Mouse (Mus musculus) cerebellum, adult 11 months (tissue): Measurements from ENCODE around the gene Galnt9.

Source experiments
- DNase-seq: peaks from one replicate; pipeline ENCODE4 v3.0.0; 2022

The Galnt9 gene

DNA sequence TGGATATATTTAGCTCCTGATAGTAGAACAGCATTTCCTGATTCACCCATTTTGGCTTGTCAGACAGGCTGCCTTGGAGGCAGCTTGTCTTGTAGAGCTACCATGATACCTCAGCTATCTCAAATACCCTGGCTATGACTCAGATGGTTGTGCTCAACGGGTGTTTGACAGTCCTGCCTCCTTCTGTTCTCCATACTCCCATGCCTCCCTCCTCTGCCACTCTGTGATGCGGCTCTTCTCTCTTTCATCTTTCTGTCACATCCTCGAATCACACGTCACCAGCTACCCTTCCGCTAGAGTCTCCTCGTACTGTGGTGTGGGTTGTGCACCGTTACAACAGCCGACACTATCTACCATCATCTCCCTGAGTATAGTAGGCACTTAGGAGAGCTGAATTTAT lies 50.3 kb downstream of the Galnt9 start:
- no peak for DNase-seq

DNA sequence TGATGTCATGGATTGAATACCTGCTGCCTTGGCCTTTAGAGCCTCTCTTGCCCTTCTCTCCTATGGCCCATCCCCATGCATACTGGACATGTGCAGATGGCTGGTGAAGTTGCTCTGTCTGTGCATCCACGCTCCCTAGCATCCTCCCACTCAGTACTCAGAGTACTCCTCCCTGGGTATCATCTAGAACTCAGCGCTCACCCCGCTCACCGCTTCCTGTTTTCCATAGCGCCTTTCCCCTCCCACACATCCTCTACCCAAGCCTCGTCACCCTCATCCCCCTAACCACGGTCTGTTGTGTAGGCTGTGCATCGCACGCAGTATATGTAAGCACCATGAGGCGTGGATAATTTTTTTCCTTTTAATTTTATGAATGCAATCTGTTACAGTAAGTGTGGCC lies 51.2 kb downstream of the Galnt9 start:
- no peak for DNase-seq

DNA sequence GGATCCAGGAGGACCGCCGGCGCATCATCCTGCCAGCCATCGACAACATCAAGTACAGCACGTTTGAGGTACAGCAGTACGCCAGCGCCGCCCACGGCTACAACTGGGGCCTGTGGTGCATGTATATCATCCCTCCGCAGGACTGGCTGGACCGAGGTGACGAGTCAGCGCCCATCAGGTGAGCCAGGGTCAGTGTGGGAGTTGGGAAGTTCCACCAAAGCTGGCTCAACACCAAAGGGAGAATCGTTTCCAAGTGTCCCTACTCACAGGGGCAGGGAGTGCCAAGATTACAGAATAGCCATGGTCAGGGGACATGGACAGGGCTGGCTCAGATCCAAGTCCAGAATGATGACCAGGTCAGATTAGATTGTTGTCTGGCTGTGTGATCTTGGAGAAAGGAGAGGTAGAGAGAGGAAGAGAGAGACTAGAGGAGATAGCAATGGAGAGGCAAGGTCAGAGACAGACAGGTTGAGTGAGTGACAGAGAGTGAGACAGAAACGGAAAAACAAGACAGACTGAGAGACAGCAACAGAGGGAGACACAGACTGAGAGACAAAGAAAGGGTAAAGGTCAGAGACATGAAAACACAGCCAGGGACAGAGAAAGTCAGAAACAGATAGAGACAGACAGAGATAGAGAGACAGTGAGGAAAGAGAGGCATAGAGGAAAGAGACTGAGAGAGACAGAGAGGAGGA lies 52.1 kb downstream of the Galnt9 start:
- DNase-seq: no peak

DNA sequence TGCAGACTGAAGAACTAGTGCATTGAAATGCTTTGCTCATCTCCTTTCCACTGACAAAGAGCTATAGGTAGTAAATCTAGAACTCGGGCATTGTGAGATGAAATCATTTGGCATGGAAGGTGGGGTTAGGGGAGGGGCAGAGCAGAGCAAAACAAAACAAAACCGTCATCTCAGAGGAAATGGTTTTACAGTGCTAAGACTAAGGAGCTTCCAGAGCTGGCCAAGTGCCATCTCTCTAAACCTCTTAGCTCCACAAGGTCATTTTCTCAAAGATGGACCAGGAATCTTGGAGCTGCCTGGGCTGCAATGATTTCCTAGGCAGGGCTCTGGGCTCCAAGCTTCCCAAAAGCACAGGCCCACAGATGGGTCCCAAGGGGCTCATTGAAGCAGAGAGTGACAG lies 53.3 kb downstream of the Galnt9 start:
- no peak for DNase-seq

DNA sequence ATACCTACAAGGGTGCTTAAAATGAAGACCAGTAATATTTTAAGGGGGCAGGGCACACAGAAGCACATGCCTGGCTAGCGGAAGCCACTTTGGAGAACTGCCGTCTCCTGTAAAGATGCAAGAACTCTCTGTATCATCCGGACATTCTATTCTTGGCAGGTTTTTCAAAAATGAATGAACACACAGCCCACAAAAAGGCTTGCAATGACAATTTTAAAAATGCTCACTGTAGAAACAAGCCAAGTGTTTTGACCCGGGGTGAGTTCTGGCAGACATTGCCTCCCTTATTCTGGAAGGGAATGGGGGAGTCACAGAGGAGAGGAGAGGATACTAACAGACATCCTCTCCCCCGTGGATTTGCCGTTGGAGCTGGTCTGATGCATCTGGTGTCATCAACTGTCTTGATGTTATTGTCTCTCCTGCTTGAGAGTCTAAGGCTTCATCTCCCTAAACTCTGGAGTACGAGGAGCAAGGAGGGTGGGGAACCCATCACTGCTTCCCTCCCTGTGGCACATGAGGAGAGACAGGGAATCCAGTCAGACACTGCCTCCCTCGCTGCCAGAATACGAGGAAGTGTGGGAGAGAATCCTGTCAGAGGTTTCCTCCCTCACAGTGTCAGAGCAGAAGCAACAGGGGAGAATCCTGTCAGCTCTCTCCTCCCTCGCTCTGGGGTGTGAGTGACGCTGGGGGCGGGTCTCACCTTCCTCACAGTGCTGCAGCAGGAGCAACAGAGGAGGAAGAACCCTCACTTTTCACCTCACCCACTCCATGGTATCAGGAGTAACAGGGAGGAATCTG lies 54.3 kb downstream of the Galnt9 start:
- no peak for DNase-seq

DNA sequence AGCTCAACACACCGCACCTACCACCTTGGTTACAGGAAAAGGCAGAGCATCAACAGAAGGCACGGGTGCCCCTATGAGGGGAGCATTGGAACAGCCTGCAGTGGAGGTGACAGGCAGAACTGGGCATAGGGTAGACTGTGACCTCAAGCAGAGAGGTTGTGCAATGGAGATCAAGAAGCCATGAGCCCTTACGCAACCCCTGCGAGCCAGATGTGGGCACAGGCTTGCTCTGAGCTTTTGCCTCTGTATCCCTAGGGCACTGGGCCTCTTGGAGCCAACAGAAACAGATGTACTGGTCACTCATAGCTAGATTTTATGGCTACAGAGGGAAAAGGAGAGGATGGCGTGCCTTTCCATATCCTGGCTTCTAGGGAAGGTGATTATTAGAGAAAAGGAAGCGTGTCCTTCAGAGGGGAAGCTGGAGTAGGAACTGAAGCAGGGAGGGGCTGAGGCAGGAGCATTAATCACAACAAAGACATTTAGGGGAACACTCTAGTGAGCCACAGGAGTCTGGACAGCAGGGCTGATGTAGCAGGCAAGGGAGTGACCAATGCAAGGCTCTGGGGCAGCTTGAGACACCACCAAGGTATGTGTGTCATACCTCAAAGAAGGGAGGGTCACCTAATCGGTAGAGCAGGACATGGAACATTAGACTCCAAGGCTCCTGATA lies 59.0 kb downstream of the Galnt9 start:
- DNase-seq: no peak

DNA sequence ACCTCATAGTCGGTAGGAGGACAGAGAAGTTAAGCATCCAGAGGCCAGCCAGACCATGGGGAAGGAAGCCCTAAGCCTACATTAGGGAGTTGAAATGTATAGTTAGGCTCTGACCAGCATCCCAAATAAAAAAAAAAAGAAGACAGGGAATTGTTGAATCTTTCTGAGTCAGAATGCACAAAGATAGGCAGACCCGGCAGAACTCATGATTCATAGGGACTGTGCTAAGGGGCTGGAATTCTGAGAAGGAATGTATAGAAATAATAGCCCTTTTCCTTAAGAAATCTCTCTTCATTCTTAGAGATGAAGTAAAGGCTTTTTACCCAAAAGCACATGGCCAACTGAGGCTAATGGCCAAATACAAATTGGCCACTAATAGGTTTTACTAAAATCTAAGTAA lies 60.2 kb downstream of the Galnt9 start:
- no peak for DNase-seq

DNA sequence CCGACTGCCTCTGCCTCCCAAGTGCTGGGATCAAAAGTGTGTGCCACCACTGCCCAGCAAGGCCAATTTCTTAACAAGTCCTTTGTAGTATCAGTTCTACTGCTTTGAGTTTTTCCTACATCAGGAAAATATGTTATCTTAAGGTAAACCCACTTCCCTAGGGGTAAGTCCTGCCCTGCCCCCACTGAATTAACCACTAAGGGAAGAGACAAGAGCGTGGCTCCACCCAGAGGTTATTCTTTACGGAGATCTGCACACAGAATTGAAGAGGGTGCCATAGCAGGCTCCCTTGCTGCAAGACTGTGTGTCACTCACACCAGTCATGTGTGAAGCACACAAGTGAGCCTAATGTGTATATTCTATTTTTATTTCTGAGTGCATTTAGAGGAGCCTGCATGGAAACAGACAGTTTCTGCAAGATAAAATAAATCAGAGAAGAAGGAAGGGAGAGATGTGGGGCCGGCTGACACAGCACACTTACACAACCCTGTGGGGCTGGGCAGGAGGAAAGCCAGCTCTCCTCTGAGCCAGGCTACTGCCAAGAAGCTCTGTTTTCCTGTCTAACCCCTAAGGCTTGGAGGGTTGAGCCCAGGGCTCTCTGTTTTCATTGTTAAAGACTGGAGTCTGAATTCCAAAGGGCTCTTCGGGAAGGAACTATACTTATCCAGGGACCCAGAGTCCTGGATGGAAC lies 61.5 kb downstream of the Galnt9 start:
- no peak for DNase-seq

DNA sequence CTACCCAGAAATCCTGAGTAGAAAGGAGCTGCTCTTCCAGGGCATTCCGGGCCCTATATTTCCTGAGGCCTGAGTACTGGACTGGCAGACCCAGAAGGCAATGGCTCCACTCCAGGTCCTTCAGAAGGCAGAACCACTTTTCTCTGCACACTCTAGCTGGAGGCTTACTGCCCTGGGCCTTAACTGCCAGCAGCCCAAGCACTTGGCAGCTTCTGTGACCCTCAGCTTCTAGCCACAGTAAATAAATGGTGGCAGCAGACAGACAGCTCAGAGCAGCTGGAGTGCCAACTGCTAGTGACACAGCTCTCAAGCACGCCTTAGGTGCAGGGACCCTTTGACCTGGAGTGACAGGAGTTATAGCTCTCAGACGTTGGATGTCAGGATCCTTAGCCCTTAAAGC lies 63.6 kb downstream of the Galnt9 start:
- DNase-seq: no peak

DNA sequence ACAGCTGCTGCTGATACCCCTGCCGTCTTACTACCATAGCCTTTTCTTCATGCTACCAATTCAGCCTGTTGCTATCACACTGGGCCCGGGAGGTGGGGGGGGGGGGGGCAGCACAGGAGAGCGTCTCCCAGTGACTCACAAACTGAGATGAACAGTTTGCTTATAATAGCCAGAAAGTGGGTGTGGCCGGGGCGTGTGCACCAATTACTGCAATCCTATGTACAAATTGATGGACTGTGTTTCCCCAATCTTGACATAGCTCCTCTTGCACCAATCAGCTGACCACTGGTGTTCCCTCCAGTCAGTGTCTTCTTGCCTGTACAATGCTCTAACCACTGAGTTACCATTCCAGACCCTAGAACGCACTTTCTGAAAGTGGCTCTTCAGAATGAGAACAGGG lies 64.2 kb downstream of the Galnt9 start:
- no peak for DNase-seq

DNA sequence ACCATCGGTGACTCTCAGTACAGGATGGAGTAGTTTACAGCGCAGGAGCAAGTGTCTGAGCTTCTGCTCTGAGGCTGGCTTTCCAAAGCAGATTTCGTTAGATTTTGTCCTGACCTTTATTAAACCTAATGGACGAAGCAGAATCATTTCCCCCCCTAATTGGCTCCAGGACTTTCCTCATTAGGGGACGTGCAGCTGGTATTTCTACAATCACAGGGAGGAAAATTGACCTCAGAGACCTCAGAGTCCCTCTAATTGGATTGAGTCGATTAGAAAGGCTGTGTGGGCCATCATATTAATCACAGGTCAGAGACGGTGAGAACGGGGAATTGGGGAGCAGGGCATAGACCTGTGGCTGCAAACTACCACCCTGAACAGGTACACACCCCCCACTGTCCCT lies 64.8 kb downstream of the Galnt9 start:
- DNase-seq: no peak

DNA sequence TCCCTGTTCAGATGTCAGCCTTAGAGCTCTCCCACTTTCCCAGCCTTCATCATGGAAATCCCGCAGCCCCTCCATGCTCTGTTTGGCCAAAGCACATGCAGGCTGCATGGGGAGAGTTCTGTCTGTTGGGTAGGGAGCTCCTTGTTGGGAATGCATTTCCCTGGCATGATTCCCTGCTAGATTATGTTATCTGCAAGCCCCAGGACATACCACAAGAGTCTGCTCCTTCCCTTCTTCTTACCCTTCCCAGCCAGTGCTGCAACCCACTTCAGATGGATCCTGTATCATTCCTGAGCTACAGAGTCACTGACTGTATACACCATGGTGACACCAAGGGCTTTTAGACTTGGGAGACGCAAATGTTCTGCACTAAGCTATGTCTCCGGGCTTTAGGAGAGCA lies 65.3 kb downstream of the Galnt9 start:
- DNase-seq: no peak

DNA sequence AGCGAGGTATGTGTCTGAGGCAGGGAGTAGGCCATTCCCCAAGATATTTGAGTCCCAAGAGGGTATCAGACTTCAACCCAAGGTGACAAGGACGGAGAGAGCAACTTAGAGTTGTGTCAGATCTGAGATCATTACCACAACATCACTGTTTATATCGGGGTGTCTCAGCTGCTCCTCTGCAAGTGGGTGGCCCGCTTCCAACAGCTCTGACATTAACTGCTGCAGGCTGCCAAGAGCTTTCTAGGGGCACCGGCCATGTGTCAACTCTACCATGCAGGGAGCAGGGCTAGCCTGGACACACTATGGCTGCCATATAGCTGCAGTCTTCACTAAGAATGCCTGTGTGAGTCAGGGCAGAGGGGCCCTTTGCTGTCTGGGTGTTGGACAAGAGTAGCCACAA lies 65.7 kb downstream of the Galnt9 start:
- peak; percentile 26 for DNase-seq

DNA sequence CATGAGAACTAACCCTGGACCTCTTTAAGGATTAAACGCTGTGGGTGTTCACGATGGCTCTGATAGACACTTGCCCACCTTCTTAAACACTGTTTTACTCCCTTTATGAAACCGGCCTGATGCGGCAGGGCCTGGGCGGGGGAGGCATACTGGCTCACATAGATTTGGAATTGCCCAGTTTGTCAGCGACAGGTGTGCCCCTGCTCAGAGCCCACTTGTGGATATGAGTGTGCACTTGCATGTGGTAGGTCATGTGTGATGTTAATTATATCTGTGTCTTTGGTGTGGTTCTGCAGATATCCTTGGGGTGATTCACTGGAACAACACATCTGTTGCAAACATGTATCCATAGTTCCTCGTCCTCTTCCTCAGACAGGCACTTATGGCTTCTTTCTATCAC lies 66.3 kb downstream of the Galnt9 start:
- no peak for DNase-seq

DNA sequence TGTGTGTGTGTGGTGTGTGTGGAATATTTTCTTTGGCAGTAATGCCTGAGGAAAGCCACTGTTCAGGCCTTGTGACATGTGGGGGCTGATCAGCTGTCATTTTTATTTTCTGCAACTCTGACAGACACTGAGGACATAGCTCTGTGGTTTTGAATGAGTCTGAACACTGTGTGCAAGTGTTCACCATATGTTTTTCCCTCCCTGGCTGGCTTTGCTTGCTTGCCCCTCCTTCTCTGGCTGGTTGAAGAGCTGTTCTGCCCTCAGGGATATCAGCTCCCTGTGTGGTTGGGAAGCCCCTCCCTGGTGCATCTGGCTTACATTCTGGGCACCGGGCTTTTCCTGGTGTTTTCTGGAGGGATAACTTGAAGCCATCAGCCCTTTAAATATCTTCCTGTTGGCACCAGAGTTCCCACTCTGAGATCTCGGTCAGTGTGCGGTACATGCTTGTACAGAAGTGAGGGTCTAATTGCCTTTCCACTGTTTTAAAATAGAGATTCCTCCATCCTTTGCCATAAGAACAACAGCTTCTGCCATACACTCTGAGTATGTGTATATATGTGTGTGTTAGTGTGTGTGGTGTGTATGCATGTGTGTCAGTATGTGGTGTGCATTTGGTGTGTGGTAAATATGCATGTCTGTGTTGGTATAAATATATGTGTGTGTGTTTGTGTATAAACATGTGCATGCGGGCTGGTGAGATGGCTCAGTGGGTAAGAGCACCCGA lies 67.4 kb downstream of the Galnt9 start:
- DNase-seq: peak; percentile 20

DNA sequence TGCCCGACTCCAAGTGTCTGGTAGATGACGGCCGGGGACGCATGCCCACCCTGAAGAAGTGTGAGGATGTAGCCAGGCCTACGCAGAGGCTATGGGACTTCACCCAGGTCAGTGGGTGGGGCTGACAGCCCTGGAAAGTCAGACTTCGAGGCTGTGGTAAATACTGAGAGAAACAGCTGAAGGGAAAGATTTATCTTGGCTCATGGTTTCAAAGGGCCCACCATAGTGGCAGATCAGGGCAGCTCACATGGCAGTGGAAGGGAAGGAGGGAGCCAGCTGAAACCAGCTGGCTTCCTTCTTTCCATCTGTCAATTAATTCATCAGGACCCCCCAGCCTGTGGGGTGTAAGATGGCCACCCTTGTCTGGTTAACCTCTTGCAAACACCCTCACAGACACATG lies 75.1 kb downstream of the Galnt9 start:
- DNase-seq: no peak

DNA sequence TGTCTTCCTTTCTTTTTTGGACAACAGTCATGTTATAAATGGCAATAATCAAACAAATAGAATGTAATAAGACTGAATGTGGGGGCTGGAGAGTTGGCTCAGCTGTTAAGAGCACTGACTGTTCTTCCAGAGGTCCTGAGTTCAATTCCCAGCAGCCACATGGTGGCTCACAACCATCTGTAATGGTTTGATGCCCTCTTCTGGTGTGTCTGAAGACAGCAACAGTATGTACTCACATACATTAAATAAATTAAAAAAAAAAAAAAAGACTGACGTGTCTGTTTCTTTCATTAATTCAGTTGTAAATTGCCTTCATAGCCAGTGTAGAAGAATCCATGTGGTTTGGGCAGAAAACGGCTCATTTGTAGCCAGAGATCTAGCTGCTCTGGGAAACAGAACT lies 80.2 kb downstream of the Galnt9 start:
- DNase-seq: no peak

DNA sequence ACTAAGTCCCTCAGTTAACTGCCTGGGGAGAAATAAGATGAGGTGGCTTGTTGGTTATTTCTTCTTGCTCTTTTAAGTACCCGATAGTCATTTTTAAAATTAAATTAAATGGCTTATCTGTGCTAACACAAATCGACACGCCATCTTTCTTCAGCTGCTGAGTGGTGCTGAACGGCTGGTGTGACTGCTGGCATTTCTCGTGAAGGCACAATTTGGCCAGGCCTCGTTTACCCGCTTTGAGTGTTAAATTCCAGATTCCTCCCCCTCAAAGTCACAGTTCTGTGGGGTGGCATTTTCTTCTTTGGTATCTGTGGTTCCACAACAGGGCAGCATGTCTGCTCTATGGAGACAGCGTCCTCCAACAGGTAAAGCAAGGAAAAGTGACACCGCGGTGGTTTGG lies 83.2 kb downstream of the Galnt9 start:
- no peak for DNase-seq

DNA sequence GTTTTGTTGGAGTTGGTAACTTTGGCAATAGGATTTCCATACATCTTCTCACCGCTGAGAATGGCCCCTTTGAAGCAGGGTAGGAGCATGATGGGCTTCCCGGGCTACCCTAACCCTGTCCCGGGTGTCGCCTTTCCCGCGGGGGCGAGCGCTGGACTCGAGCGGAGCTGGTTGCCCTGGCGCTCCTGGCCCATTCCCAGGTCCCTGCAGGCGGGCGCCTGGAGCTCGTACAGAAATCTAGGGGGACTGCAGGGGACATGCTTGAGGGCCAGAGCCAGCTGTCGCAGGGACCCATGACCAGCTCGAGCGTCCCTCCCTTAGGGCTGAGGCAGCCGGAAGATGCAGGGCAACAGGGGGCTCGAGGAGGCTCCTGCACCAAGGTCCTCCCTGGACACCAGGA lies 84.0 kb downstream of the Galnt9 start:
- no peak for DNase-seq

DNA sequence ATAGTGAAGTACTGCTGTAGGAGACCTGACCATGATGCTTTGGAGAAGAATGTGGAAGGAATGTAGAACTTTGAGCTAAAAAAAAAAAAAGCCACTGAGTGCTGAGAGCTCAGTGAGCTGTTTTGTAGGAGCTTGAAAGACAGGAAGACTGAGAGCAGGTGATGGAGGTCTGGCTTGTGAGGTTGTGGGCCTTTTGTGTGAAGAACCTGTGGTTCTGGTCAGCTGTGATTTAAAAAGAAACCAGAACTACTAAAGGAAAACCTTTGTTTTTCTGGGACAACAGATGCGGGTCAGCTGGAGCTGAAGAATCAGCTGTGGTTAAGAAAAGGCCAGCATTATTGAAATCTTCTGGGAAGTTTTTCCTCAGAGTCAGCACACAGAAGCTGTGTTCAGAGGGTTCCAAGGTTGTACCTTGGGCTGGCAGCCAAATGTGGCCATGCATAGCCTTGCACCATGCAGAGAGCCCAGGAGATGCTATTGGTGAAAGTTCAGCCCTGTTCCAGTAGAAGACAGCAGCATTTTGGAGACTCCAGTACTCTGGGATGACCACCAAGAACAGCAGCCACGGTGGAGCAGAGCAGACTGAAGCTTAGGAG lies 85.5 kb downstream of the Galnt9 start:
- DNase-seq: no peak

DNA sequence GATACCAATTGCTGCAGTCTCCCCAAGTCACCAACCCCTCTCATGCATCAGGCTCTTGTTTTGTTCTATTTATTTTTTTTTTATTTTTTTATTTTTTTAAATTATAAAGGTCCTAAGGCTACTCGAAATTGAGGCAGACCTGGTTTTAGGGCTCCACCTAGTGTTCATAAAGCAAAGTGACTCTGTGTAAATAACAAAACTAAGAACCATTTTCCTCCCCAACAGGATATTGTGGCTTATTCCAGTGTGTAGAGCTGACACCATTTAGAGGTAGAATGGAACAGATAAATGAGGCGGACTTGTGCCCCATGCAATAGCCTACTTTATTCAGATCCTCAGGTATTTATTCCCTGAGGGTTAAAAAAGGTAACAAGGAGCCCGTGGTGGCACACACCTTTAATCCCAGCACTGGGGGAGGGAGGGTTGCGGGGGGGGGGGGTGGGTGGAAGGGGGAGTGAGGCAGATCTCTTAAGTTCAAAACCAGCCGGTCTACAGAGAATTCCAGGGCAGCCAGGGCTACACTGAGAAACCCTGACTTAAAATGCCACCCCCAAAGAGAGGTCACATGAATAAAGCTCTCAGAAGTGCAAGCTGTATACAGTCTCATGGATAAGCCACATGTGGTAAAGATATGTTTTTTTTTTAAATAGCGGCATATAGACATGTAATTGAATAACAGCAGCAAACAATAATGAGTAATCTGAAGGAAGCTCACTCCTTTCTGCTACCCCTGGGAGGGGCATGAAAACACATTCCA lies 92.0 kb downstream of the Galnt9 start:
- no peak for DNase-seq
